Mouse (Mus musculus): ENCODE data around the gene Mlycd.
A peak's percentile ranks its signal among the peaks of the same experiment; 100 is the strongest.

Gene Mlycd

DNA sequence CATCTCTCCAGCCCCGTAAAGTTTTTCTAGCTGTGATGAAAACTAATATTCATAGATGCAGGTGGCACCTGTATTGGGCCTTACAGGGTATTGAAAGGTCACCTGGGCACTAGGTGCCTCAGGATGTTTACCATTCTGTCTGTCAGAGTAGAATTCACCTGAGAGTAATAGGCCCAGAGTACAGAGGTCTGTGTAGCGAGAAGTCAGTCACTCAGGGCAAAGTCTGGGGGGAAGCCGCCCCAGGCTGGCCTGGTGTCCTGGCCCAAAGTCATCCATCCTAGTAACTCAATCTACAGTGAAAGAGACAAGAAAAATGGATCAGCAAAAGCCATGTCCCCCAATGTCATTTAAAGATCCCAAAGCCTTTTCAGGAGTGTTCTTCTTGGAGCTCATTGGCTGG lies 6.2 kb downstream of the Mlycd start:
- no peak for DNase-seq (ENCODE audit: low read depth, low spot score)

DNA sequence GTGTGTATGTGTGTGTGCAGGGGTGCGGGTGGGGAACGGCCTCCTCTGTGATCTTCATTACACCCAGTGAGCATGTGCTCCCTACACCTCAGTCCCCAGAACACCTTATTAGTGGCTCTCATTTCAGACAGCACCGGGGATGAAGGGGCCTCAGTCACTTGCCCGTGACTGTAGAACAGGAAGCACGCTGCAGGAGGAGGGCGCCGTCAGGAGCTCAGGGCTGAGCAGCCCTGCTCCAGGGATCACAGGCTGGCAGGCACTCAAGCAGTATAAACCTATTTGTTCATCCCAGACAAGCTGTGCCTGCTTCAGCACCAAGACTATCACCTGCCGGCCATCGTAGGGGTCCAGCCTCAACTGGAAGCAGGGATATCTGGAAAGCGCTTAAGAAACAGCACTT lies 9.2 kb downstream of the Mlycd start:
- no peak for DNase-seq (ENCODE audit: low read depth, low spot score)

DNA sequence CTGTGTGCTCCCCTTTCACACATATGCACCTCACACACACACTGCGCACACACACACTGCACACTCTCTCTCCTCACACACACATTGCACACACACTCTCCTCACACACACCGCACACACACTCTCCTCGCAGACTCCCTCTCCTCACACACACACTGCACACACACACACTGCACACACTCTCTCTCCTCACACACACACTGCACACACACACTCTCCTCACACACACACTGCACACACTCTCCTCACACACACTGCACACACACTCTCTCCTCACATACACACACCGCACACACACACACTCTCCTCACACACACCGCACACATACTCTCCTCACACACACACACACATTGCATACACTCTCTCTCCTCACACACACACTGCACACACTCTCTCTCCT lies 10.0 kb downstream of the Mlycd start:
- DNase-seq (ENCODE audit: low read depth, low spot score) = no peak

DNA sequence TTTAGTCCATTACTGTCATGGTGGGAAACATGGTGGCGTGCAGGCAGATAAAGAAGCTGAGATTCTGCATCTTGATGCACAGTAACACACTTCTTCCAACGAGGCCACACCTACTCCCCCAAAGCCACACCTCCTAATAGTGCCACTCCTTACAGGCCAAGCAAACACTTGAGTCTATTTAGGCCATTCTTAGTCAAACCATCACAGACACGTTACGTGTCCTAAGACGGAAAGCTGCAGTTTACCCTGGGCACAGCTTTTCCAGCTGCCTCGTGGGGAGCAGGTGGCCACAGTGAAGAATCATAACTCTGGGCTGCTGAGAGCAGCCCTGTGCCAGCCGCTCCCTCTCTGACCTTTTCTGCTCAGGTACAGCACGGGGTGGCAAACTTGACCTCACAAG lies 13.6 kb downstream of the Mlycd start:
- no peak for DNase-seq (ENCODE audit: low read depth, low spot score)

DNA sequence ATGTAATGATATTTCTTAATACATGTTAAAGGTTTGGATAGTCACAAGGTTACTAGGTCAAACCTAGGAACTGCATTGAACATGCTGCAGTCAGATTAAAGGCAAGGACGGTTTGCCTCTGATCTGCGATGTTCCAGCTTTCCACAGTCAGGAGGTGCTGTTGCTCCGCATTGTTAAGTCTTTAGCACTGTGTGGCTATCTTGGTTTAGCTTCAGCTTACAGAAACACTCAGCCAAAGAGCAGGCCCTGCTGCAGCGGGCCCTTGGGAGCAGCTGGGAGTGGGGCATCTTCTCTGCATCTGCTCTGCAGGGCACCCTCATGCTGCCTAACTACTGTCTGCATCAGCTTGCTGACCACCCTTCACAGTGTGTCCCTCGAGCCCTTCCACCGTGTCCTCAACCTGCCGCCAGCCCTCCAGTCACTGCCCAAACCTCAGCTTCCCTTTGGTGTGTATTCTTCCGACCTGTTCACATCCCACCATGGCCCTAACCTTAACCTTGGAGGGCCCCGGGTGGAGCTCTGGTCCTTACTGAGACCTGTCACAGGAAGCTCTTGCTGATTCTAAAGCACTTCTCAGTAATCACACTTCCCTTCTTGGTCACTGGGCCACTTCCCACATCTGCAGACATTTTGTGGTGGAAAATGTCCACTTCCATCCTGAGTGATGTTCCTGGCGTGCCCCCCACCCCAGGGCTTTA lies 17.5 kb downstream of the Mlycd start:
- peak; percentile 44 for DNase-seq (ENCODE audit: low read depth, low spot score)

DNA sequence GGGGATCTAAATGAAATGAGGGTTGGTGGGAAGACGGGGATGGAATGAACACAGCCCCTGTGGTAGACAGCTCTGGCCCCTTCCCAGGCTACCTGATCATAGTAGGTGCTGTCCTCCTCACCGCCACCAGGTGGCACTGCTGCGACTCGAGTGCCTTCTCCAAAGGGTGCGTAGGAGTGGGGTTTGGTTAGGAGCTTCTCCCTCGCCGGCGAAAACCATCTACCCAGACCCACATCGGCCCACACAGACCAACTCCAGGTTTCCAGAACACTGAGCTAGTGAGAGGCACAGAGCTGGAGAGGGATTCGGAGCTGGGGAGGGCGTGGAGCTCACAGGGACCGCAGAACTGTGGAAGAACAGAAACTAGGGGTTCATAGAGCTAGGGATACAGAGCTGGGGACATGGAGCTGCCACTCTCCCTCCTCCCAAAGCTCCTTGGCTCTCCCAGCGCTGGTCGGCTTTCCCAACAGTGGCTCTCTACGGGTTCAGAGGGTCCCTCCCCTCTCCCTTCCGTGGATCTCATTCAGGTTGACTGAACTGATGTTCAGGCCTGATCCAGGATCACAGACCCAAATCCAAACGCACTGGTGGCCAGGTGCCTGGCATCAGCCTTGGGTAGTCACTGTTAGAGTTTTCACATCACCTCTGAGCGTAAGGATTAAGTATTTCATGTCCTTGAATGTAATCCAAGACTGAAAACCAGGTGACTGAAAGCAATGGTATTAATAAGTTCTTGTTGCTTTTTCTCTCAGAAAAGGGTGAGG lies 18.2 kb downstream of the Mlycd start:
- peak; percentile 91 for DNase-seq (ENCODE audit: low read depth, low spot score)

DNA sequence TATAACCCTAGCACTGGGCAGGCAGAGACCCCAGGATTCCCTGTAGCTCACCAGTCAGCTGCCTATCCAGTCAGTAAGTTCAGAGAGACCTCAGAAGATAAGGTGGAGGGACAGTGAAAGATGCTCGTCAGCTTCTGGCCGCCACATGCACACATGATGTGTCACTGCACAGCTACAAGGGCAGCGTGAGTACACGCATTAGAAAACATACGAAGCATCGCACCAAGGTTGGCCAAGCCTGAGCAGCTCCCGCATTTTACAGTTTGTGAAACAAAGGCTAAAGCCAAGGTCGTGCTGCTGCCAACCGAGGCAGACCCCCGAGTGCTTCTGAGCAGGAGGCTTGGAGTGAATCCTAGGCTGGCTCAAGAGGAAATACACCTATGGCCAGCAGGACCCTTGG lies 18.9 kb downstream of the Mlycd start:
- DNase-seq (ENCODE audit: low read depth, low spot score) = no peak

DNA sequence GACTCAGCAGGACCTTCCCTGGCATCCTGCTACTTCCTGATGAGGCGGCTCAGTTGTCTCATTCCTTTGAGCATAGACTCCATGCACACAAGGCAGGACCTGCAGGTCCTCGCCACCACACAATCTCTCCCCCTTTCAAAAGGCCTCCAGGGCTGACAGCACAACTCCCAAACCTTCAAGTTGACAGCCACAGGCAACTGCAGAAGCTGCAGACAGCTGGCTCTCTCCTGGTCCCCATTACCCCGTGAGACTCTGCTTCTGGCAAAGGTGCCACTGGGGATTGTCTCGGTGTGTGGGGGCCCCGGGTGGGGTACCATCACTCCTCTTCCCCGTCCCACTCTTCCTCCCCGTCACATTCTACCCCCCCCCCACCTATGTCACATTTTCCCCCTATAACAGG lies 25.6 kb downstream of the Mlycd start:
- DNase-seq (ENCODE audit: low read depth, low spot score) = no peak

DNA sequence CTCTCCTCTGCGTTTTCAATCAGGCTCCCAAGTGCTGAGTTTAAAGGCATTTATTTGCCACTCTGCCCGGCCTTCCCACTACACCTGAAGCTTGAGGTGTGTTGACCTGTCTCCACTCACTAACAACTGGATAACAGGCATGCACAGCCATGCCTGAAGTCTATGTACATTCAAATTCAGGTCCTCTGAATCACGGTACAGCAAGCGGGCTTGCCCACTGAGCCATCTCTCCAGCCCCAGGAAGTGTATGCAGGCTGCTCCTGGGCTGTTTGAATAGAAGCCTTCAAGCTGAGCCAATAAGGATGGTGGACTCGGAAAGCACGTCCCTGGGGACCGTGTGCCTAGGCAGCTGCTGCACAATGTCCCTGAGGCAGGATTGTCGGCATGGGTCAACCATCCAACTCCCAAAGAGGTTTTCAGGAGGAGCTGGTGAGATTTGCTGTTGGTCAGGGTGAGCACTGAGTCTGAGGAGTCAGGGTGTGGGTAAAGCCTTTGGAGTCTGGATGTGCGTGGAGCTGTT lies 27.0 kb downstream of the Mlycd start:
- DNase-seq (ENCODE audit: low read depth, low spot score) = no peak

DNA sequence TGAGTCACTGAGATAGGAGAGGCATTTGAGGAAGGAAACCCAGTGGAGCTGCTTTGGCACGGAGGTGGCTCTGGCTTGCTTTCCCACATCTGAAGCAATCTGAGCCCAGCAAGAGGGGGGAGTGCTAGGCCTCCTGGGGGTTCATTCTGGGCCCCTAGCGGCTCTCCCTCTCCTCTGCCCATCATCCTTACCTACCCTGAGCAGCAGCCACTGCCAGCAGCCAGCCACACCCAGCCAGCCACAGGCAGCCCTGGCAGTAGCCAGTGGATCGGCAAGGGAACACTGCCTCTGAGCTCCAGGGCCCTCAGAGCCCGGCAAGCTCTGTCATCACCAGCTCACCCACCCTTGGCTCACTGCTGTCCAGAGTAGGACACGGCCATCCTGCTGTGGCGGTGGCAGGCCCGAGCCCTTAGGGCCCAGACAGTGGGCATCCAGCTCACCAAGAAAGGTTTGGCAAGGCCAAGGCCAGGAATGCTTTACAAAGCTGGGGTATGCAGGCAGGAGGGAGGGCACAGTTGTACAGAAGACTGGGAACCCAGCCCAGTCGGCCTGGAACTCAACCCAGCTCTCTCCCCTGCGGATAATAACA lies 27.5 kb downstream of the Mlycd start:
- peak; percentile 38 for DNase-seq (ENCODE audit: low read depth, low spot score)

DNA sequence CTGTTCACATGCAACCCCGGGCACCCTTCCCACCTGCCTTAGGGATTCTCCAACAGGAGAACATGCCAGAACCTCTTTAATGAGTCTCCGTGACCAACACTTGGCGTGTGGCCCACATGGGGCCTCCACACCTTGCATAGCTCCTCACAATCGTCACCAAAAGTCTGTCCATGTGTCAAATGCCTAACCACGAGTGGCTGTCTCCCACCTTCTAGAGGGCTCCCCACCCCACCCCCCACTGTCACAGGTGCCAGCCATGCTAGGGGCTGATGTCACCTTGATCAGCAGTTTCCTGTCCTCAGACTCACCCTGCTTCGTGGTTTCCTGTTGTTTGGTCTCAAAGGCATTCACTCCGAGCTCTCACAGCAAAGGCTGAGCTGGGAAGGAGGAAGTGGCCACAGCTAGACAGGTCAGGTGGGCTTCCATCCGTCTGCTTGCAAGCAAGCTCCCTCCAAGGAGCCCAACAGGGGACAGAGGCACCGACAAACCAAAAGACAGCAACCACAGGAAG lies 29.0 kb downstream of the Mlycd start:
- DNase-seq (ENCODE audit: low read depth, low spot score) = peak; percentile 94

DNA sequence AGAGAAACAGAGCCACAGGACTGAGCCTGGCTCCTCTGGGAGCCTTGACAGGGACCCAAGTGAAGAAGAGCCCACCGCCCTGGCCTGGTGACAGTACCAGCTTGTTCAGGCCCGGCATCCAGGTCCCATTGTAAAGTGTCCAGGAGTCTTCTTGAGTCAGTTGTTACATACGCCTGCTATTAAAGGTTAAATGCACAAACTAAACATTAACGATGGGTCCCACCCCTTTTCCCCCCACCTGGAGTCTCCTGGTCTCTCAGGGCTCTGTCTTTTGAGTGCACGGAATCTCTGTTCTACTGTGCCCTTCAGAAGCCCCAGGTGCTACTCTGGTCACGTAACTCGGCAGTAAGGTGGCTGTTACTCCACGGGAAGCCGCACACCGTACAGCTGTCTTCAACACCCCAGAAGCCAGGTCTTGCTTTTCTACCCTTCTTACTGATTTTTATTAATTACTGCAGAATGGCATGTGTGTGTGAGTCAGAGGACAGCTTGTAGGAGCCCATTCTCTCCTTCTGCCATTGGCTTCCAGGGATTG lies 29.6 kb downstream of the Mlycd start:
- peak; percentile 60 for DNase-seq (ENCODE audit: low read depth, low spot score)

DNA sequence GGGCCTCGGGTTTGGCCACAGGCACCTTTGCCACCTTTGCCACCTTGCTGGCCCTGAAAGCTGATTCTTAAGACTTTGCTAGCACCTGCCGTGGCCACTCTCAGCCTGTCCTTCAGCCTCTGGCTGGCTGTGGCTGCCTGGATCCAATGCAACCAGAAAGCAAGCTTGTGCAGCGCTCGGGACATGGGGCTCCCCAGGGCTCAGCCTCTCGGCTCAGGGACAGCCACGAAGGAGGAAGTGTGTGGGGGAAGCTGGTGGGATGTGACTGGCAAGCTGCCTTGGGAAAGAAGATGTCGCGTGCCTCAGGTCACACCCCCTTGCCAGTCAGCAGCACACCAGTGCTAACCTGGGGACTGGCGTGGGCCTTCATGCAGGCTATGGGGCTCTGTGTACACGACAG lies 30.1 kb downstream of the Mlycd start:
- DNase-seq (ENCODE audit: low read depth, low spot score) = peak; percentile 60

DNA sequence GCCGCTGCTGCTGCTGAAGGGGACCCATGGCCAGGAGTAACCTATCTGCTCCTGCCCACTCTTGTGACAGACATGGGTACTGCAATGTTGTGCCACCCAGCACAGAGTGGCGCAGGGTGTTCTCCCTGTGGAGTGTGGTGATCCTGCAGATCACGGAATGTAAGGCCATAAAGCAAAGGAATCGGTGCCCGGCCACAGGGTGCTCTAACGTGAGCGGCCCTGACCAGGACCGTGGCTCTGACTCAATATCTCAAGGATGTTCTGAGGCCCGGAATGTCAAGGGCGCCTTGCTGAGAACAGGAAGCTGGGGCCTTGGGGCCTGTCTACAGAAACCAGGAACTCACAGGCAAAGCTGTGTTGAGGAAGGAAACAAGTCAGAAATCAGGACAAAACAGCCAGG lies 30.9 kb downstream of the Mlycd start:
- DNase-seq (ENCODE audit: low read depth, low spot score) = peak; percentile 71

DNA sequence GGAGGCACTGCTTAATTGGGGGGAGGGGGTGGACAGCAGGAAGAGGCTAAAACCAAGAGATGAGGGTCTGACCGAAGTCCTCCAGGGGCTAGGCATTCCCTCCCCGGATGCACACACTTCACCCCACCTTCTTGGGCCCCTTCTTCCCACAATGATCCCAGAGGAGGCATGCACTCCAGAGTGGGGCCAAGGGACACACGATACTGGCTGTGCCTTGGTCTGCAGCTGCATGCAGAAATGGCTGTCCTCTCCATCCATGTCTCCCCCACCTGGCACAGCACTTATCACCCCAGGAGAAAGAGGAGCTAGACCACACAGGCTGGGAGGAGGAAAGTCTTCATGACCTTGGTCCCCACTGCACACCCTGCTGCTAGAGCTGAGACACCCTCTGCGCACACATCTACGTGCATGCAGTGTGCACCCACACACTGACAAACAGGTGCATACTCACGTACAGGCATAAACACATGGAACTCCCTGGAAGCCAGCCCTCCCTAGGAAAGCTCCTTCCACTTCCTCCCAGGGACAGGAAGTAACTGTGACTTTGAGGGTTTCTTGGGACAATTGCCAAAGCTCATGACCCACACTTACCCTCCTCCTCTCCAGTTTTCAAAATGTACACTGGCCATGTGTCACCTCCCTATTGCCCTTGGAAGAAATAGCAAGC lies 31.5 kb downstream of the Mlycd start:
- peak; percentile 47 for DNase-seq (ENCODE audit: low read depth, low spot score)

DNA sequence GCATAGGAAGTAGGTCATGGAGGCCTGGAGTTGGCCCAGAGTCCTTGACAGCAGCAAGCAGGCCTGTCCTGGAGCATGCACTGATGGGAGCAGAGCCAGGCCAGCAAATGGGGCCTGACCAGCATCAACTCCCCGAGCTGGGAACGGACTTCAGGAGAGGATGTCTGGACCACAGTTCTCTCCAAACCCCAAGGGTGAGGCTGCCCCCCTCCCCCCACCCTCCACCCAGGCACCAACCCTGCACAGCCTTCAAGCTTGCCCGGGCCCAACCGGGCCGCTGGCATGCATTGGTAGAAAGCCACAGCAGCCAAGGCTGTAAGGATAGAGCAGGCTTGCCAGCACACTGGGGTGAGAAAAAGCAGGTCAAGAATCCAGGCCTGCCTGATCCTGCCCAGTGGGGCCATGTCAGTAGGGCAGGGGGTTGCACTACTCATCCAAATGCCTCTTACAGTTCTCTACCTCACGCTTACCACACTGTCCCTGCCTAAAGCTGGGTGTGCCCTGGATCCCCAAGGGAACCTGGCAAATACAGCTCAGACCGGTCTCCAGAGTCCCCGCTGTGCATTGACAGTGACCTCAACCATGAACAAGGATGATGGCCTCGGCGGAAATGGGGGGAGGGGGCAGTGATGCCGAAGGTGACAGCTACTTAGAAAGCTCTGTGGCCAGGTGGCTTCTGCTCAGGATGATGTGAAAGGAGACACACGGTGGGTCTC lies 33.1 kb downstream of the Mlycd start:
- peak; percentile 53 for DNase-seq (ENCODE audit: low read depth, low spot score)

DNA sequence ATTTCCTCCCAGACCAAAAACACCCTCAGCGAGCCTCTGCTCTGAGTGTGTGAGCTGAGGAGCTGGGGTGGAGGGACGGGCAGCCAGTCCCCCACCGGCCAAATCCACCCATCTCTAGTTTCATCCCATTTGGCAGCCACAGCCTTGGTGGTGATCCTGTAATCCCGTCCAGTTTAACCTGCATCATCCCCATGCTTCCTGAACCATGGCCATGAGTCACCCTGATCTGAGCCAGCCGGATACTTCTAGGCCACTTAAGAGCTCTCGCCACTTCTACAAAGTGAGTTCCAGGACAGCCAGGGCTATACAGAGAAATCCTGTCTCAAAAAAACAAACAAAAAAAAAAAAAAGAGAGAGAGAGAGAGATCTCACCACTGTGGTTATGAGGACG lies 33.7 kb downstream of the Mlycd start:
- DNase-seq (ENCODE audit: low read depth, low spot score) = no peak

DNA sequence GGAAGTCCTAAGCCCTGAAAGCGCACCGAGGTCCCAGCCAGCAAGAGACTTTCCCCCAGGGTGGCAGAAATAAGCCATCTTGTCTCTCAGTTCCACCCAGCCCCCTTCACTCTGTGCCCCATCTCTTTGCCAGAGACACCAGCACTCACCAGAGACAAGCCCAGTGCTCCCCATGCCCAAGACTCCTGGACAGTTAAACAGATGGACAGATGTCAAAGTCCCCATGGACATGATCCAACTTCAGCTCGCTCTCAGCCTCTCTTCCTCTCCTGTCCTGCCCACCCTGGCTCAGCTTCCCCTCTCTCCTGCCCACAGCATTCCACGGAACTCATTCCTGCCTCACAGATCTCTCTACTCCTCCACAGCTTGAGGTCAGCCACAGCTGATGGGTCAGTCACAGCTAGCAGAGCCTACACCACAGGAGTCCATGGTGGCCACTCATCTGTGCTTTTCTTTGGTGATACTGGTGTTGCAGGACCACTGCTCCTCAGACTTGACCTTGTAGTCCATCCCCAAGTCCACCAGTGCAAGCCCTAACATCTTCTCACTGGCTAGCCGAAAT lies 34.2 kb downstream of the Mlycd start:
- DNase-seq (ENCODE audit: low read depth, low spot score) = no peak

DNA sequence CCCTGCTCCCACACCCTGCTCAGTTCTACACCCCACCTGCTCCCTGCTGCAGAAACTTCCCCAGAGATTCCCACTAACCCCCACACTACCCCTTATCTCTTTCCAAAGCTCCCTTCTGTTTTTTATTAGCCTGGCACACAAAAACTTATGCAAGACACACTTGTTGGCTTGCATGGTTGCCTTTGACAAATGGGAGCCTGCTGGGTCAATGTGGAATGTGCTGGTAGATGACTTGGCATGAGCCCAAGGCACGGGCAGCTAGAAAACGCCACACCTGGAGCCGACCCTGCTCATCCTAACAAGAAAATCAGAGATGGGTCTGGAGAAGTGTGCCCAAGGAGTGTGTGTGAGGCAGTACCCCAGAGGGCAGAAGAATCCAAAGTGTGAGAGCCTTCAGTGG lies 34.9 kb downstream of the Mlycd start:
- DNase-seq (ENCODE audit: low read depth, low spot score) = no peak

DNA sequence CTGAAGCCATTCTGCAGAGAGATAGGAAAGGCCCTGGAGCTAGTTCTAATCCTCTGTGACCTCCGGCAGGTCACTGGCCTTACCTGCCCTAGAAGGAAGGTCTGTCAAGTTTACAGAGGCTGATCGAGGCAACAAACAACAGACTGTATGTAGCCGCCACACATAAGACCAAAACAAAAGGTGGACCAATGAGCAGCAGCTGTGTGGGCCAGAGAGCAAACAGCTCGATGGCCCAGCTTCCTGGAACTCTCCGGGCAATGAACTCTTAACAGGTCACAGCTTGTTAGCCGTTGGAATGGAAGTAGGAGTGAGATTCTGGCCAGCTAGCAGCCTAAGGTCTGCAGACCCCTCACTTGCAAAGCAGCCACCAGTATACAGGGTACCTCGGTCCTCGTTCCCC lies 35.6 kb downstream of the Mlycd start:
- no peak for DNase-seq (ENCODE audit: low read depth, low spot score)

DNA sequence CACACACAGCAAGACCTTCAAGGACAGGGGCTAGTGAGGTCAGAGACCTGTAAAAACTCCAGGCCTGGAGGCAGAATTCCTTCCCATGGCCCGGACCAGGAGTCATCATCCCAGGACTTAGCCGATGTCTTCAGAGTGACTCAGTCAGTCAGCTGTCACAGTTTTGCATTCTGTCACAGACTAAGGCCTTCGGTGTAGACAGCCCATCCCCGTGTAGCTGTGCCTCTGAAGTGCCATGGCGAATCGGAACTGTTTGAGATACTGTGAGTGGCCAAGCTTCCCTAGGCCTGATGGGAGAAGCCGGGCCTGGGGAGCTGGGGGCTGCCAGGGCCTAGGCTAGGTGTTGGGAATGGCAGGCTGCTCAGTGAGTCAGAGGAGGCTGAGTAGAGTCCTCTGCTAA lies 36.0 kb downstream of the Mlycd start:
- no peak for DNase-seq (ENCODE audit: low read depth, low spot score)
